Mouse (Mus musculus): ENCODE measurements around the gene Actr1a.

Actr1a gene

GRCm38 (mm10) chr19:46399372-46399771 lies 3.8 kb upstream of the Actr1a start:
- DNase-seq (ENCODE audit: low spot score), result no peak

GRCm38 (mm10) chr19:46398401-46398800 lies 2.9 kb upstream of the Actr1a start:
- DNase-seq (ENCODE audit: low spot score), result no peak

- DNase-seq (ENCODE audit: low spot score), result no peak
Observed at GRCm38 (mm10) chr19:46397436-46398001, 2.0 kb upstream of the Actr1a start.

- peak; percentile 99 for DNase-seq (ENCODE audit: low spot score)
Observed at GRCm38 (mm10) chr19:46396686-46397435, 1.3 kb upstream of the Actr1a start, which contains the start of gene Sufu. Gene Sufu (plus strand): TSS chr19:46396896.

GRCm38 (mm10) chr19:46396109-46396508 lies 561 bp upstream of the Actr1a start:
- no peak for DNase-seq (ENCODE audit: low spot score)

- no peak for DNase-seq (ENCODE audit: low spot score)
Observed at GRCm38 (mm10) chr19:46394712-46395108, 838 bp downstream of the Actr1a start.

GRCm38 (mm10) chr19:46392018-46392417 lies 3.5 kb downstream of the Actr1a start:
- DNase-seq (ENCODE audit: low spot score), result peak; percentile 43

GRCm38 (mm10) chr19:46389872-46390271 lies 5.7 kb downstream of the Actr1a start:
- DNase-seq (ENCODE audit: low spot score), result no peak

- no peak for DNase-seq (ENCODE audit: low spot score)
Observed at GRCm38 (mm10) chr19:46382275-46382674, 13.3 kb downstream of the Actr1a start.

GRCm38 (mm10) chr19:46375891-46376290 lies 19.7 kb downstream of the Actr1a start:
- DNase-seq (ENCODE audit: low spot score), result no peak

GRCm38 (mm10) chr19:46375489-46375888 lies 20.1 kb downstream of the Actr1a start:
- DNase-seq (ENCODE audit: low spot score), result peak; percentile 46

- DNase-seq (ENCODE audit: low spot score), result no peak
Observed at GRCm38 (mm10) chr19:46374477-46375088, 21.0 kb downstream of the Actr1a start.

GRCm38 (mm10) chr19:46369204-46369603 lies 26.3 kb downstream of the Actr1a start:
- peak; percentile 58 for DNase-seq (ENCODE audit: low spot score)

GRCm38 (mm10) chr19:46367798-46368590 lies 27.6 kb downstream of the Actr1a start:
- peak; percentile 36 for DNase-seq (ENCODE audit: low spot score)

GRCm38 (mm10) chr19:46363294-46364009 lies 32.1 kb downstream of the Actr1a start:
- DNase-seq (ENCODE audit: low spot score), result no peak

GRCm38 (mm10) chr19:46362104-46362503 lies 33.4 kb downstream of the Actr1a start:
- DNase-seq (ENCODE audit: low spot score), result no peak

GRCm38 (mm10) chr19:46358381-46358780 lies 37.2 kb downstream of the Actr1a start:
- DNase-seq (ENCODE audit: low spot score), result no peak

- no peak for DNase-seq (ENCODE audit: low spot score)
Observed at GRCm38 (mm10) chr19:46357344-46358280, 37.9 kb downstream of the Actr1a start.

GRCm38 (mm10) chr19:46356701-46357138 lies 38.8 kb downstream of the Actr1a start:
- peak; percentile 90 for DNase-seq (ENCODE audit: low spot score)

- no peak for DNase-seq (ENCODE audit: low spot score)
Observed at GRCm38 (mm10) chr19:46350168-46350932, 45.2 kb downstream of the Actr1a start, which contains the start of gene 2310034G01Rik. Gene 2310034G01Rik (minus strand): TSS chr19:46350302.

Data from layer of hippocampus, adult 11-12 months (tissue).